ENCODE assay signal across 12 mouse cellular contexts in the genomic region with DNA sequence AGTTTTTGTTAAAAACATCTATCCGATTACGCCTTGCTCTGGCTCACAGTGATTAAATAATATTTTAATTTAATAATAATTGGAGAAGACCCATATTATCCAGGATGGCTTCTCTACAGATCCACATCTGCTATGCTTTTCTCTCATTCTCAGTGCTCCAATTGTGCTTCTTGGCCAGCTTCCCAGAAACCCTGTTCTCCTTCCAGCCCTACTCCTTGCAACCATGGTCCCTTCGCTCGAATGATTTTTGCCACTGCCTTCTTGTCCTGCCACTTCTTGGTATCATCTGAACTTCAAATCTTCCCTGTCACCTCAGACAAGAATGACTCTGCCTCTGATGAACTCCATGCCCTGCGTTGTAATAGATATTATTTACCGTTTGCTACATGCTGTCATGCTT.
DNase-seq lines count a peak whose midpoint lies in the region; ATAC-seq and TF ChIP-seq lines count a peak whose summit lies in the region.
"Had no signal": no experiment of that assay in that cellular context is flagged by ENCODE, and none has a peak within 500 bp of the region (broad histone marks: within the 10 kb centered on the region; RNA-seq: fewer than 3 reads in every experiment).

No protein-coding gene starts in this region.

- H3K9ac ChIP-seq in heart, embryonic 12.5 days: no peak overlapping the region
- H3K9ac ChIP-seq: liver, embryonic 14.5 days; midbrain, embryonic 12.5 days had no signal

- H3K27me3 ChIP-seq in heart, embryonic 12.5 days (replicated peaks): no peaks in the 10 kb centered on the region
- H3K27me3 ChIP-seq: midbrain, embryonic 12.5 days had no signal

- no peak for TF ChIP-seq CTCF in embryonic fibroblast, embryonic 13.5 days (IDR thresholded peaks at IDR 0.05; ENCODE audit: borderline replicate concordance, insufficient read depth, low read length)

- H3K9me3 ChIP-seq in heart, embryonic 12.5 days (replicated peaks): 0 out of 2 replicates have a peak, but pooled peaks cover 5% of the 10 kb centered on the region
- H3K9me3 ChIP-seq: midbrain, embryonic 12.5 days had no signal

- H3K4me1 ChIP-seq in heart, embryonic 12.5 days (replicated peaks): no peaks in the 10 kb centered on the region
- H3K4me1 ChIP-seq in embryonic fibroblast, embryonic 13.5 days (ENCODE audit: control insufficient read depth, insufficient read depth, low read length): peaks cover 3% of the 10 kb centered on the region
- H3K4me1 ChIP-seq: midbrain, embryonic 12.5 days had no signal

- WGBS in heart, embryonic 12.5 days: 85% methylated on average over 6 of the region's 6 CpGs

- no peak for TF ChIP-seq POLR2A in embryonic fibroblast, embryonic 13.5 days (IDR thresholded peaks at IDR 0.05; ENCODE audit: low read depth, low read length)

- intact Hi-C loops in heart, postnatal 36 days (cut with DNase I): no loop called here

- H3K36me3 ChIP-seq in heart, embryonic 12.5 days: no peaks in the 10 kb centered on the region
- H3K36me3 ChIP-seq: midbrain, embryonic 12.5 days had no signal

- H3K4me3 ChIP-seq in heart, embryonic 12.5 days: no peak overlapping the region
- no peak overlapping the region for H3K4me3 ChIP-seq in embryonic fibroblast, embryonic 13.5 days (ENCODE audit: insufficient read depth, low read length)
- H3K4me3 ChIP-seq: midbrain, embryonic 12.5 days had no signal

- no peak overlapping the region for H3K27ac ChIP-seq in heart, embryonic 12.5 days (ENCODE audit: poor library complexity, severe bottlenecking)
- H3K27ac ChIP-seq in embryonic fibroblast, embryonic 13.5 days (ENCODE audit: insufficient read depth, low read length): peak overlapping the region; percentile 95
- H3K27ac ChIP-seq: liver, embryonic 14.5 days; midbrain, embryonic 12.5 days had no signal

- H3K4me2 ChIP-seq in heart, embryonic 12.5 days: no peak overlapping the region
- H3K4me2 ChIP-seq: midbrain, embryonic 12.5 days had no signal

- ATAC-seq in heart, embryonic 12.5 days (ENCODE audit: insufficient number of reproducible peaks, low FRiP score): no peak
- ATAC-seq: hindbrain, embryonic 16.5 days had no signal

- DNase-seq in cerebellum, adult 18-20 months: peak; percentile 8
- DNase-seq in cerebellum, adult 11-12 months: no peak
- DNase-seq in heart, postnatal 36 days: peak; percentile 8 to 18
- peak; percentile 1 for DNase-seq in CD4-positive helper T cell, adult 2 months (ENCODE audit: low read depth, low spot score)
- DNase-seq in ovary, adult 18-20 months (ENCODE audit: low spot score): no peak
- DNase-seq in spleen, postnatal 14 days (ENCODE audit: low spot score in 2 of 2): no peak
- DNase-seq: B cell, adult 2 months had no signal

Comparison
In these comparisons a context has a peak if more than half of its experiments do, and no peak if none do; other contexts are left out.
1. DNase-seq: peak in cerebellum, adult 18-20 months (2 of 2), heart, postnatal 36 days (2 of 2) and CD4-positive helper T cell, adult 2 months (single experiment); none in cerebellum, adult 11-12 months (single experiment), ovary, adult 18-20 months (single experiment) and spleen, postnatal 14 days (0 of 2).